Mouse (Mus musculus): Measurements from ENCODE around the gene Gipc3. TPM values are rescaled to one million over a fixed set of nuclear protein-coding genes. Genes with fewer than 3 reads are reported as not detected.
A peak's percentile ranks its signal among the peaks of the same experiment; 100 is the strongest.

Gene Gipc3
- total and polyA plus RNA-seq, 2 experiments, result under 0.01 to 0.57 TPM

GRCm38 (mm10) chr10:81306837-81307682 is 36.0 kb downstream of the Gipc3 start:
- H3K9ac ChIP-seq (ENCODE audit: low read depth, low read length), result no peak overlapping the region

GRCm38 (mm10) chr10:81306173-81306668 is 36.8 kb downstream of the Gipc3 start:
- H3K9ac ChIP-seq (ENCODE audit: low read depth, low read length), result no peak overlapping the region
- H3K79me2 ChIP-seq (ENCODE audit: control insufficient read depth, insufficient read depth, low read length), result peaks cover 35% of the 10 kb centered on the region
- DNase-seq (ENCODE audit: extremely low read depth, low read depth, low spot score), result no peak
- H3K4me1 ChIP-seq (ENCODE audit: control insufficient read depth, insufficient read depth, low read length), result peaks cover 8% of the 10 kb centered on the region
- no peak overlapping the region for H3K4me3 ChIP-seq (ENCODE audit: insufficient read depth, low read depth, low read length)
- TF ChIP-seq CTCF (IDR thresholded peaks at IDR 0.05; ENCODE audit: low read depth, low read length), result no peak
- no peak for TF ChIP-seq POLR2A (IDR thresholded peaks at IDR 0.05; ENCODE audit: extremely low read depth, insufficient read depth, low read length)
- H3K27ac ChIP-seq (replicated peaks; ENCODE audit: insufficient read depth, low read depth, low read length), result no peak overlapping the region
- no peaks in the 10 kb centered on the region for H3K27me3 ChIP-seq (ENCODE audit: control insufficient read depth, insufficient read depth, low read length)
- no peaks in the 10 kb centered on the region for H3K36me3 ChIP-seq (ENCODE audit: control insufficient read depth, insufficient read depth, low read length)
- WGBS, result 86% methylated on average over 12 of the region's 12 CpGs

More at GRCm38 (mm10) chr10:81306837-81307682, 36.0 kb downstream of the Gipc3 start:
- Histone ChIP-seq H3K27ac (replicated peaks; ENCODE audit: insufficient read depth, low read depth, low read length) (no peak overlapping the region), H3K27me3 (ENCODE audit: control insufficient read depth, insufficient read depth, low read length) (no peaks in the 10 kb centered on the region), H3K4me1 (ENCODE audit: control insufficient read depth, insufficient read depth, low read length) (peaks cover 8% of the 10 kb centered on the region), H3K4me3 (ENCODE audit: insufficient read depth, low read depth, low read length) (no peak overlapping the region), H3K36me3 (ENCODE audit: control insufficient read depth, insufficient read depth, low read length) (no peaks in the 10 kb centered on the region), H3K79me2 (ENCODE audit: control insufficient read depth, insufficient read depth, low read length) (peaks cover 29% of the 10 kb centered on the region)
- no peak for DNase-seq (ENCODE audit: extremely low read depth, low read depth, low spot score)
- TF ChIP-seq CTCF (IDR thresholded peaks at IDR 0.05; ENCODE audit: low read depth, low read length) (no peak), POLR2A (IDR thresholded peaks at IDR 0.05; ENCODE audit: extremely low read depth, insufficient read depth, low read length) (no peak)
- 92% methylated on average over 21 of the region's 21 CpGs for WGBS

DNA sequence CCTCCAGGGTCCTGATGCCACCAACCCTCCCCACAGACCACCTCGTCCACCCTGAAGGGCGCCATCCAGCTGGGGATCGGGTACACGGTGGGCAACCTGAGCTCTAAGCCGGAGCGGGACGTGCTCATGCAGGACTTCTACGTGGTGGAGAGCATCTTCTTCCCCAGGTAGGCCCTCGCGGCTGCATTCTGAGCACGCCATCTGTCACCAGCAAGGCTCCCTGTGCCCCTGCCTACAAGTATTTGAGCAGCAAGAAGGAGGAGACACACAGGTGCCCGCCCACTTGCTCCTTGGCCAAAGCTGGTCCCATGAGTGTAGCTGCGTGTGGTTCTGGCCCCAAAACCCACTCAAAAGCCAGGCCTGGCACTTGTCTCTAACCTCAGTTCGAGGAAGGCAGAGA is 37.4 kb downstream of the Gipc3 start:
- peaks cover 9% of the 10 kb centered on the region for H3K4me1 ChIP-seq (ENCODE audit: control insufficient read depth, insufficient read depth, low read length)
- 91% methylated on average over 14 of the region's 14 CpGs for WGBS
- DNase-seq (ENCODE audit: extremely low read depth, low read depth, low spot score), result no peak
- no peak overlapping the region for H3K27ac ChIP-seq (replicated peaks; ENCODE audit: insufficient read depth, low read depth, low read length)
- H3K36me3 ChIP-seq (ENCODE audit: control insufficient read depth, insufficient read depth, low read length), result no peaks in the 10 kb centered on the region
- TF ChIP-seq CTCF (IDR thresholded peaks at IDR 0.05; ENCODE audit: low read depth, low read length), result no peak
- TF ChIP-seq POLR2A (IDR thresholded peaks at IDR 0.05; ENCODE audit: extremely low read depth, insufficient read depth, low read length), result no peak
- peaks cover 41% of the 10 kb centered on the region for H3K79me2 ChIP-seq (ENCODE audit: control insufficient read depth, insufficient read depth, low read length)
- no peaks in the 10 kb centered on the region for H3K27me3 ChIP-seq (ENCODE audit: control insufficient read depth, insufficient read depth, low read length)
- H3K9ac ChIP-seq (ENCODE audit: low read depth, low read length), result no peak overlapping the region
- H3K4me3 ChIP-seq (ENCODE audit: insufficient read depth, low read depth, low read length), result no peak overlapping the region

GRCm38 (mm10) chr10:81304597-81305238 is 38.3 kb downstream of the Gipc3 start:
- H3K36me3 ChIP-seq (ENCODE audit: control insufficient read depth, insufficient read depth, low read length), result no peaks in the 10 kb centered on the region
- 4% methylated on average over 8 of the region's 9 CpGs for WGBS
- H3K4me3 ChIP-seq (ENCODE audit: insufficient read depth, low read depth, low read length), result no peak overlapping the region
- H3K27me3 ChIP-seq (ENCODE audit: control insufficient read depth, insufficient read depth, low read length), result no peaks in the 10 kb centered on the region
- no peak overlapping the region for H3K9ac ChIP-seq (ENCODE audit: low read depth, low read length)
- DNase-seq (ENCODE audit: extremely low read depth, low read depth, low spot score), result no peak
- H3K4me1 ChIP-seq (ENCODE audit: control insufficient read depth, insufficient read depth, low read length), result peaks cover 18% of the 10 kb centered on the region
- no peak overlapping the region for H3K27ac ChIP-seq (replicated peaks; ENCODE audit: insufficient read depth, low read depth, low read length)
- H3K79me2 ChIP-seq (ENCODE audit: control insufficient read depth, insufficient read depth, low read length), result peaks cover 41% of the 10 kb centered on the region
- peak; percentile 97 for TF ChIP-seq CTCF (IDR thresholded peaks at IDR 0.05; ENCODE audit: low read depth, low read length)
- TF ChIP-seq POLR2A (IDR thresholded peaks at IDR 0.05; ENCODE audit: extremely low read depth, insufficient read depth, low read length), result no peak

DNA sequence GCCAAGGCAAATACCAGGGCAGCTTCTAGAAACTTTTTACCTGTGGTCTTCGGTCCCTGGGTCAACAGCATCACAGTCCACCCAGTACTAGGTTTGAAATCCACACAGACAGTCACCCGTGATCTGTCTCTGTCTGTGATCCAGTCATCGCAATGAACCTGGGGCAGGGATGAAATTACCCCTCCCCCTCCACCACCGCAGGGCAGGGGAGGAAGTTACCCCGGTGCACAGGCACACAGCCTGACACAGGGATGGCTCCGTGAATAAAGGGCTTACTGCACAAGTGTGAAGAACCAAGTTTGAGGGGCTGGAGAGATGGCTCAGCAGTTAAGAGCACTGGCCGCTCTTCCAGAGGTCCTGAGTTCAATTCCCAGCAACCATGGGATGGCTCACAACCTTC is 39.3 kb downstream of the Gipc3 start:
- peaks cover 28% of the 10 kb centered on the region for H3K4me1 ChIP-seq (ENCODE audit: control insufficient read depth, insufficient read depth, low read length)
- no peak overlapping the region for H3K9ac ChIP-seq (ENCODE audit: low read depth, low read length)
- H3K4me3 ChIP-seq (ENCODE audit: insufficient read depth, low read depth, low read length), result no peak overlapping the region
- H3K27ac ChIP-seq (replicated peaks; ENCODE audit: insufficient read depth, low read depth, low read length), result no peak overlapping the region
- WGBS, result 57% methylated on average over 7 of the region's 7 CpGs
- no peak for DNase-seq (ENCODE audit: extremely low read depth, low read depth, low spot score)
- no peaks in the 10 kb centered on the region for H3K27me3 ChIP-seq (ENCODE audit: control insufficient read depth, insufficient read depth, low read length)
- no peak for TF ChIP-seq CTCF (IDR thresholded peaks at IDR 0.05; ENCODE audit: low read depth, low read length)
- TF ChIP-seq POLR2A (IDR thresholded peaks at IDR 0.05; ENCODE audit: extremely low read depth, insufficient read depth, low read length), result no peak
- H3K36me3 ChIP-seq (ENCODE audit: control insufficient read depth, insufficient read depth, low read length), result no peaks in the 10 kb centered on the region
- H3K79me2 ChIP-seq (ENCODE audit: control insufficient read depth, insufficient read depth, low read length), result peaks cover 45% of the 10 kb centered on the region

Data from liver, adult 2 months (tissue).